Mouse (Mus musculus) spleen, adult 12 weeks (tissue): Measurements from ENCODE around the gene Gjb4.

Experiments
- DNase-seq: peaks from one replicate; pipeline ENCODE4 v3.0.0; 2022; ENCODE audit warnings: low spot score

The Gjb4 gene

GRCm38 (mm10) chr4:127306915-127307314 is 47.0 kb downstream of the Gjb4 start:
- DNase-seq = no peak

GRCm38 (mm10) chr4:127303796-127304195 is 50.1 kb downstream of the Gjb4 start:
- DNase-seq = no peak
